Mouse (Mus musculus) 3134 (cell line): ENCODE results near the gene Cntnap5a.

Experiments
- DNase-seq: peaks from one replicate; pipeline ENCODE4 v3.0.0-alpha.2; 2011; ENCODE audit warnings: low spot score; ENCODE audit not compliant: insufficient read length; ENCODE audit errors: extremely low read depth

Gene Cntnap5a

GRCm38 (mm10) chr1:115684518-115685368 is at the start of gene Cntnap5a:
Cntnap5a (plus strand) TSS chr1:115684756.
- DNase-seq, result peak; percentile 6

GRCm38 (mm10) chr1:115646921-115647320 is 37.6 kb upstream of the Cntnap5a start:
- DNase-seq, result no peak

- DNase-seq, result no peak
Measured at GRCm38 (mm10) chr1:115658343-115659064, 26.1 kb upstream of the Cntnap5a start.

- DNase-seq, result no peak
Measured at GRCm38 (mm10) chr1:115686494-115686893, 1.9 kb downstream of the Cntnap5a start.

GRCm38 (mm10) chr1:115699798-115700197 is 15.2 kb downstream of the Cntnap5a start:
- DNase-seq, result no peak

GRCm38 (mm10) chr1:115742556-115742955 is 58.0 kb downstream of the Cntnap5a start:
- DNase-seq, result no peak

- no peak for DNase-seq
Measured at GRCm38 (mm10) chr1:115745569-115745968, 61.0 kb downstream of the Cntnap5a start.

GRCm38 (mm10) chr1:115784737-115785136 is 100.2 kb downstream of the Cntnap5a start:
- DNase-seq, result no peak

GRCm38 (mm10) chr1:115842591-115842990 is 158.0 kb downstream of the Cntnap5a start:
- no peak for DNase-seq

- no peak for DNase-seq
Measured at GRCm38 (mm10) chr1:115847605-115848004, 163.0 kb downstream of the Cntnap5a start.

GRCm38 (mm10) chr1:115852206-115852605 is 167.7 kb downstream of the Cntnap5a start:
- DNase-seq, result no peak

- DNase-seq, result no peak
Measured at GRCm38 (mm10) chr1:115918396-115918795, 233.8 kb downstream of the Cntnap5a start.

- DNase-seq, result no peak
Measured at GRCm38 (mm10) chr1:115925953-115926665, 241.6 kb downstream of the Cntnap5a start.

GRCm38 (mm10) chr1:115932045-115932444 is 247.5 kb downstream of the Cntnap5a start:
- no peak for DNase-seq

- DNase-seq, result no peak
Measured at GRCm38 (mm10) chr1:115945892-115946291, 261.3 kb downstream of the Cntnap5a start.

- DNase-seq, result no peak
Measured at GRCm38 (mm10) chr1:115956528-115956927, 272.0 kb downstream of the Cntnap5a start.

- no peak for DNase-seq
Measured at GRCm38 (mm10) chr1:115964993-115965575, 280.5 kb downstream of the Cntnap5a start.

GRCm38 (mm10) chr1:115990204-115990603 is 305.6 kb downstream of the Cntnap5a start:
- DNase-seq, result no peak

GRCm38 (mm10) chr1:116015768-116016167 is 331.2 kb downstream of the Cntnap5a start:
- DNase-seq, result no peak

- DNase-seq, result no peak
Measured at GRCm38 (mm10) chr1:116029653-116030052, 345.1 kb downstream of the Cntnap5a start.

- DNase-seq, result no peak
Measured at GRCm38 (mm10) chr1:116035897-116036296, 351.3 kb downstream of the Cntnap5a start.
